Mouse (Mus musculus): Measurements from ENCODE around the gene Tmem202.

DNA sequence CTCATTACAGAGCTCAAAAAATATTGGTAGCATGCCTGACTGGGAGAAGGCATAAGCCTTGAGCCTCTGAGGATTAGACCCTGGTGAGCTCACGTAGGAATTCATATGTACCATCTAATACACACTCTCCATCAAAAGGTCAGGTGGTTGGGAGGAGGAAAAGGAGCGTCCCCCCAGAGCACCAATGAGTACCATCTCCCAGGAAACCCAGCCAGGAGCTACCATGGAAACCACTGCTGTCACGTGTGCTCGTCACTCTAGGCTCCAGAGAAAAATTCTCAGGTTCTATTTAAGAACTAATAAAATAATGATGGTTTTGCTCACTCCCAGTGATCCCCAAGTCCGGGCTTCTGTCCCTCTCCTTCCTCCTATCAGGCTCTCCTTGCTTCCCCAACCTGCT, 48.6 kb upstream of the Tmem202 start:
- TF ChIP-seq CTCF (IDR thresholded peaks at IDR 0.05; ENCODE audit: extremely low read depth, insufficient read depth, low read length) (no peak), POLR2A (IDR thresholded peaks at IDR 0.05; ENCODE audit: extremely low read depth, insufficient read depth, low read length) (no peak)
